Mouse (Mus musculus) NIH3T3 (cell line): ENCODE measurements around the gene Hgd.

ENCODE experiments used
- DNase-seq: peaks from one replicate; pipeline ENCODE4 v3.0.0-alpha.2; 2012; ENCODE audit warnings: low read depth

The Hgd gene

DNA sequence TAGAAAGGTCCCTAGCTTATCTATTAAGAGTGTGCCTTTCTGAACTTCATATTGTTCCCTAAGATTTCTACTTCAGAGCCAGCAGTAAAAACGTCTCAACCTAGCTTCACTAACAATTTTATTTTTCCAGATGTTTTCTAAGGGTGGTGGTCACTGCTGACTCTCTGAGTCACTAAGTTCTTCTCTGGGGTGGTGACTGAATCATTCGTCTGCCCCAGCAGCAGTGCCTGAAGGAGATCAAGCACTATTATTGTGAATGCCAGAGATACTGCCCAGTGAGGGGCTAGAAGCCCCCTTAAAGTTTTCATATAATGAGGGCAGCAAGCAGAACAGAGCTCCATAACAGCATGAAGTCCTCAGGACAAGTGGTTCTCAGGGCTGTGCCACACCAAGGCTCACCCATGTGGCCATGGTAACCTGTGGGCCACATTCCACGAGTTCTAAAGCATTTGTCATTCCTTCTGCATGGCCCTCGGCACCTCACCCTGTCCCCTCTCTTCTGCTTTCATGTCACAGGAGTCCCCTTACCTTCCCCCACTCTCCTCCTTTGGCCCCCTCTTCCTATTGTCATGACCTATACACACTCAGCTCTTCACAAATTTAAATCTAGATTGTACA is 90.8 kb downstream of the Hgd start:
- no peak for DNase-seq

DNA sequence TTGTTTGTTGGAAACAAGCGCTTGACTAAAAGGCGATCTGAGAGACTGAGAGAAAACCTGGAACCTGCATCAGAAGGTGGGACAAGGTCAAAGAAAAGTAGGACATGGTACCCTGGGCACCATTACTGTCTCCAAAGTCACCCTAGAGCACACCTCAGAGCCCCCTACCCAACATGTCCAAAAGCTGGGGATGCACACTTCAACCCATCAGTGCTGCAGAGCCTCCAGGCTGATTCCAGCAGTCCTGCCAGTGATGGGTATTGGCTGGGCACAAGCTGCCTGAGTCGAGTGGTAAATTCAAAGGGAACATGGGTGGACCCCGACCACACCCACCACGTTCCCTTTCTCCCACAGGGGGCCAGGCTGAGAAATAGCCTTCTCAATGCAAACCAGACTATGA is 95.4 kb downstream of the Hgd start:
- no peak for DNase-seq

DNA sequence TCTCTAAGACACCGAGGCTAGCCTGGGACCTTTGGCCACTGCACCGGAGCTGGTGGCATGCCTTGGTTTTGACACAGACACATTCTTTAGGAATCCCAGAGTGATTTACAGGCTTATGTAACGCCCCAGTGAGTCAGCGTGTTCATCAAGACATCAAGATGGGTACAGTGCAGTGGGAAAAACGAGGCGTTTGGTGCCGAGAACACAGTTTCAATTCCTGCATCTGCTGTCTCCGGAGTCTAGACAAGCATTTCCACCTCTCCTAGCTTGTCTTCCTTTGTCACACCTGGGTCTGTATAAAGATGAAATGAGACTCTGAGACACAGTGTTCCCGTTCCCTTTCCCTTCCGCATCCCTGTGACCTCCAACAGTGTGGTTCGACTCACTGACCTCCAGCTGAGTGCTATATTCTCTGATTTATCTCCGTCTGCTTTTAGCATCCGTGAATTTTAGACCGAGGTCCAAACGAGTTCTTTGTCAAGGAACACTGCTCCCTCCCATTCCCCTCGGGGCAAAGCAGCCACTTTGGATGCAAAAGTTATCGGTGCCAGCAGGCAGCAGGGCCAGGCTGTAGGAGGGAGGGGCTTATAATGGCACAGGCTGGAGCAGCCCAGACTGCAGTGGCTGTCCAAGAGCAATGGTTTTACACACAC is 96.2 kb downstream of the Hgd start:
- DNase-seq, result peak; percentile 70

DNA sequence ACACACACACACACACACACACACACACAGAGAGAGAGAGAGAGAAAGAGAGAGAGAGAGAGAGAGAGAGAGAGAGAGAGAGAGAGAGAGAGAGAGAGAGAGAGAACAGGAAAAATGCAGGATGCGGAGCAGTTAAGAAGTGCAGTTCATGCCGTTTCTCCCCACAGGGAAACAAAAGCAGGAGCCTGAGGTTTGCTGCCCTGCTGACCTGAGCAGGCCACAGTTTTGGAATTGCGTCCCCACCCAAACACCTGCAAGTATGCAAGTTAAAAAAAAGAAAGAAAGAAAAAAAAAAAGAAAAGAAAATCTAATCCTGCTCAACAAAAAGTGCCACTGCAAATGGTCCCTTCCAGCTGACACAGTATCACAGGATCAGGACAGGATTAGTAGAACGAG is 96.7 kb downstream of the Hgd start:
- no peak for DNase-seq

DNA sequence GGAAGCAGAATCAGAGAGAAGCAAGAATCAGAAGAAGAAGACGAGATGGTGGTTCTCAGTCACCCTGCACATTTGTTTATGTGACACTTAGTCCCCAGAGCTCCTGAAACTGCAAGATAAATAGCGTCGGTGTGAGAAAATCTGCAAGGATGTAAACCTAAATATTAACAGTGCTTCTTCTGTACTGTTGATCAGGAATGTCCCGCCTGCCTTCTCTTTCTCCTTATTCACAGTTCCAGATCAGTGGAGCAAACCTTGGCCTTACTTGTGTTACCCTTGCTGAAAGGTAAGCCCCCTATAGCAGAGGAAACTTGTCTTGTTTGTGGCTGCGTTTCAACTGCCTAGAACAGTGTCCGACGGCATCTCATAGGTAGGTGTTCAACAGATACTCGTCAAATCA is 97.6 kb downstream of the Hgd start:
- no peak for DNase-seq

DNA sequence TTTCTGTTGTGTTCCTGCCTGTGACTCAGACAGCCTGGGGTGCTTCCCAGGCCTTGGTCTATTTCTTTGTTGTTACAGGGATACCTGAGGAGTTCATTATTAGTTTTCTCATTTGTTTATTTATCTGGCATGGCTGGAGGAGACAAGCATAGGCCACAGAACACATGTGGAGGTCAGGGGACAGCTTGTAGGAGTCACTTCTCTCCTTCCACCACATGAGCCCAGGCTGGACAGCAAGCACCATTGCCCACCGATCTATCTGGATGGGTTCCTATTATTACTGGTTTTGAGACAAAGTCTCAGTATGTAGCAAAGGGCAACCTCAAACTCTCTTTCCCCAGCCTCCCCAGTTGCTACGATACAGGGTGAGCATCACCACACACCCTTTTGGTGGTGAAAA is 100.3 kb downstream of the Hgd start:
- no peak for DNase-seq

DNA sequence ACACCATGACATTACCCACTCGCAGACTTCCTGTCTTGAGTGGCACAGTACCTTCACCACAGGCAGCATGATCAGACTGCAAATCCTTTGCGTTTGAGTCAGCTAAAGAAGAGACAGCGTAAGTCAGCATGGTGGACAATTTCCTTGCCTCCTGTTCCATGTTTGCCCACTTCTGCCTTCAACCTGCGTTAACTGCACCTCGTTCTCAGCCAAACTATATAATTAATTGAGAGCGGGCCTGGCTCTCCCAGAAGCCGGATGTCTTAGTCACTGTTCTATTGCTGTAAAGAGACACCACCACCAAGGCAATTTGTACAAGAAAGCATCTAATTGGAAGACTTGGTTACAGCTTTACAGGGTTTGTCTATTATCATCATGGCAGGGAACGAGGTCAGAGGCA is 100.9 kb downstream of the Hgd start:
- no peak for DNase-seq
